Mouse (Mus musculus): ENCODE measurements around the gene Trarg1.

Gene Trarg1

DNA sequence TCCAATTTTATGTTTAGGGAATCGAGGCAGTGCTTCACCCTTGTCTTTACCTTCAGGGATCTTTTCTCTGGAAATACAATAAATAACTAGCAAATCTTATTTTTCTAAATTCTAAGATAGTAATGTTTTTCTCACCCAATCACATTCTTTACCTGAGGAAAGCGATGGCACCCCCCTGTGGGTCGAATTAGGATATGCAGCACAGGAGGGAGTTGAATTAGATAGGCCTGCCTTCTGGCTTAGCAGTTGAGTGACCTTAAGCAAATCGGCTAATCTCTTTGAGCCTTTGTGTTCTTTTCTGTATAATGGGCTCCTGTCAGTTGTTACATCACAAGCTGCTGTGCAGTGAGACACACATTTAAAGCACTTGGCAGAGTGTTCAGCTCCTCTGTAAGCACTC is 4.9 kb upstream of the Trarg1 start:
- DNase-seq = no peak

DNA sequence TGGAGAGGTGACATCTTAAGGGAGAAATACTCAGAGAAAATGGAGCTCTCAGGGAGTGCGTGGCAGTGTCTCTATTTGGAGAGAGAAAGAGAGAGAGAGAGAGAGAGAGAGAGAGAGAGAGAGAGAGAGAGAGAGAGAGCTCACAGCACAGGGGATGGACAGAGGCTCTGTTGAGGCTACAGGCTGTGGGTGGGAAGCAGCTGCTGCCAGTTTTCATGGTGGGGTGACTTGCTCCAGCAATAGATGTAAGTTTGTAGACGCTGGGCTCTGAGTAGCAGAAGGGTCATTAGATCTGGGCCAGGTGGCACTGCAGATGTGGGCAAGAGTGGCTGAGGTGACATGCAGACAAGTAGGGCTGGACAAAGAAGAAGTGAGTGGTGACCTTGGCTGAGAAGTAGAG is 6.0 kb downstream of the Trarg1 start:
- no peak for DNase-seq

DNA sequence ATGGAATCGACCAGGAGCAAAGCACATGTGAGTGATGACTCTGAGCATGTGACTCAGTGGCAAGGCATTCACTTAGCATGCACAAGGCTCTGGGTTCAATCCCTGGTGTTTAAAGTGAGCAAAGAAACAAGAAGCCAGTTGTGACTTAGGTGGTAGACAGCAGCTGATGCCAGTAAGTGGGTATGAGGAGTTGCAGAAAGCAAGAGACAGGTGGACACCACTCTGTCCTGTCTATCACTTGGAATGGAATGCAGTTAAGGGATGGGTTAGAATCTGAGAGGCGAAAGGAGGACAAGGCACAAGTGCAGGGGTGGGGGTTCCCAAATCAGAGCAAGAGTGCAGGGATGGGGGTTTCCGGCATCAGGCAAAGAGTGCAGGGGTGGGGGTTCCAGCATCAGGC is 12.5 kb downstream of the Trarg1 start:
- no peak for DNase-seq

DNA sequence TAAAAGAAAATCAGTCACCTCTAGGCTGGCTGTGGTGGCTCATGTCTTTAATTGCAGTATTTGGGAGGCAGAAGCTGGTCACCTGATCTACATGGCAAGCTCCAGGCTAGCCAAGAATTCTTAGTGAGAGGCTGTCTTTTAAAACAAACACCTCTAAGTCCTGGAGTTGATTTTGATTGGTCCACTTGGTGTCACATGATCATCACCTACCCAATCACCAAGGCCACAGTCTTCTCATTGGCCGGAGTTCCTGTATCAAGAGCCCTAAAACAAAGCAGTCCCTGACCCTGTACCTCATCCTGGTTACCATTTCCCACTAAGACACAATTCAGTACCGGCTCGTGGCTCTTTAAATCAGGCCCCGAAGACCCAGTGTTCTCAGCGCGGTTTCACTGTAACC is 16.2 kb downstream of the Trarg1 start:
- peak; percentile 82 for DNase-seq

DNA sequence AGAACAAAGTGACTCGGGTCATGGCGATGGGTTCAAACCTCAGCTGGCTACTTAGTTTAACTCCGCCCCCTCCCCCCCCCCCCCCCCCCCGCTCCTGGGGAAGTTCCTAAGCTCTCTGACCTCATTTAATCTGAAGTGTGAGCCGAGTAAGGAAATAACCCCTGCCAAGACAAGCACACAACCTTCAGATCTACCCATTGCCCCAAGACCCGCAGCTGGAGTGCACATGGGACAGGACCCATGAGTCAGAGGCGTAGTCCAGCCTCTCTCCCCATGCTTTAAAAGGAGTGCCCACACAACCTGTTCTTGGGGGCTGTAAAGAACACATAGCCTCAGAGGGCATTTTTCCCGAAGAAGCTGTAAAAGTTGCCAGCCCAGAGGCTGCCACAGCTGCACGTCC is 20.0 kb downstream of the Trarg1 start:
- DNase-seq = peak; percentile 96

DNA sequence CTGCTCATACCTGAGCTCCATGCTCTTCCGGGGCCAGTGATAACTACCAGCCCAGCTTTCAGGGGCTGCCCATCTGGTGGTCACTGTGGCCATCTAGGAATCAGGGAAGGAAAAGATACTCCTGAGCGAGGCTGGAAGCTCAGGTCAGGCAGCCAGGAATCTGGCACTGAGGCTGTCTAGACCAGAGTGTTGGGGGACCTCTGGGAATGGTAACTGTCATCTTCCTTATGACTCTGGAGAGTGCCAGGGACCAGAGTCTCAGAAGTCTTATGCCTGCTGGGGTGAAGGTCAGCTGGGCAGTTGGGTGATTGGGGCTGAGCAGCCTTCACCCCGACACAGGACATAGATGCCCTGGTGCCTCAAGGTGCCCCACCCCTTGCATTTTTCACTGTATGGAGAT is 28.0 kb downstream of the Trarg1 start:
- DNase-seq = peak; percentile 88

DNA sequence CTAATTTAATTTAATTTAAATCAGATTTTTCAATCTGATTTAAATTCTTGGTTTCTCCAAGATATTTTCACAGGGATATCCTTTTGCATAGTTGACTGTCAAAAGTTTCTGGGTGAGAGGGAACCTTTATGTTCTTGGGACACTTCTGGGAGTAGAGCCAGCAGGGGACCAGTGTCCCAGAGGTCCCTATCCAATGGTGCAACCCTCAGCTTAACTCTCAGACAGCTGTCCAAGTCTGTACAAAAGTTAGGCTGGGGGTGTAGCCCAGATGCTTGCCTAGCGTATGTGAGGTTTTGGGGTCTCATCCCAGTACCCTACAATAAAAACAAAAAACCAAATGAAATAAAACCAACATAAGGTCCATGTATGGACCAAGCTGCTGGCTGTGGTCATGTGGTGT is 28.5 kb downstream of the Trarg1 start:
- DNase-seq = peak; percentile 94

DNA sequence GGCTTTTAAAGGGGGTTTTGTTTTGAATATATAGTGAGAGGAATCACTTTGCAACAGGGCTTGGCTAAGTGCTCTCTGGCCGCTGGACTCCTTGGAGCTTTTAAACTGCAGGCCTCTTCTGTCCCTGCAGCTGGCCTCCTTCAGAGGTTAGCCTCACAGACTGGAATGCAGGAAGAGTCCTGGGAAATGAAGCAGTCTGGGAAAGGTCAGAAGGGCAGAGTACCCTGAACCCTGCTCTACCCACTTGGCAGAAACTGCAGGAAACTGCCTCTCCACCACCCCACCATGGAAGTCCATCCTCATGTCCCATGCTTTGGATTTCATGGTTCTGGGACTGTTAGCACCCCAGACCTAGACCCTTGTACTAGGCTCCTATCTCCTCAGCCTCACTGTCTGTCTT is 29.3 kb downstream of the Trarg1 start:
- DNase-seq = peak; percentile 91

DNA sequence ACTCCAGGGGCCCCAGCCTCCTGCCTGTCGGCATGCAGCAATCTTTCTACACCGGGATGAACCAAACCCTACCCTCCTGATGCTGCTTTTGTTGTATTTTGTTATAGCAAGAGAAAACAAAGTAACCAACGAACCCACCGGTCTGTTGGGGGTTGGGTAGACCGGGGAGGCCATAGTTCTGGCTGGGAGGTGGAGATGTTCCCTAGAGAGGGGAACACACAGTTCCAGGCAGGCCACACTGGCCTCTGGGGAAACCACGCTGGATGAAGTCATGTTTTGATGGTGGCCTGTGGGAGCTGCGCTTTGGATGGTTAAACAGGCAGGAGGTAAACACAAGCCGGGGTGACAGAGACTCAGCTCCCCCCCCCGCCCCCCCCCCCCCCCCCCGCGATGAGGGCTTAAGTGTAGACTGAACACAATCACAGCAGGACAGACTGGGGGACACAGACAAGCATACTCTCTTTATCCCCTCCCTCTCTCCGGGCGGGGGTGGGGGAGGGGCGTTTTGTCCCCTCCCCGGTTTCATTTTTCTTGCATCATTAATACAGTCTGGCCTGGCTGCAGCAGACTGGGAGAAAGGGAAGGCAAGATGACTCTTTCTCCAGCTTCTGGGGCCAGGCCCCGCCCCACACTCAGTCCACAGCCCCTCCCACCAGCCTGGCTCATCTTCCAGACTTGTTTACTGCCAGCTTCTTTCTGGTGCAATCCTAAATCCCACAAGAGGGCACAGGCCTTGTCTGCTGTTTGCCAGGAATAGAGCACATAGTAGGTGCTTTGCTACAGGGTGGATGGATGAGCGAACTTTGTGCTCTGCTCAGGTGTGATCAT is 30.2 kb downstream of the Trarg1 start:
- DNase-seq = peak; percentile 98

DNA sequence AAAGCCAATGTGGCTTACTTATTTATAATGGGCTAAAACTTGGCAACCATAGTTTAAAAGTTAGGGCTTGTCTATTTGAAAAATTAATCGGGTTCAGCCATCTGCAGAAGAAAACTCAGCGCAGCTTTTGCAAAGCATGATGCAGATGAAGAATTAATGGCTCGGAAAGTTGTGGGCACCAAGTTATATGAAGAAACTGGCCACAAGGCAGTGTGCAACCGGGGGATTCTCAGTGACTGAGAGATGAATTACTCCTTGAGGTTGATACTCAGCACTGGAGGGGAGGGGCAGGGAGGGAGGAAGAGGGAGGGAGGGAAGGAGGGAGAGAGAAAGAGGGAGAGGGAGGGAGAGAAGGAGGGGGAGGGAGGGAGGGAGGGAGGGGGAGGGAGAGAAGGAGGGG is 37.4 kb downstream of the Trarg1 start:
- DNase-seq = no peak

DNA sequence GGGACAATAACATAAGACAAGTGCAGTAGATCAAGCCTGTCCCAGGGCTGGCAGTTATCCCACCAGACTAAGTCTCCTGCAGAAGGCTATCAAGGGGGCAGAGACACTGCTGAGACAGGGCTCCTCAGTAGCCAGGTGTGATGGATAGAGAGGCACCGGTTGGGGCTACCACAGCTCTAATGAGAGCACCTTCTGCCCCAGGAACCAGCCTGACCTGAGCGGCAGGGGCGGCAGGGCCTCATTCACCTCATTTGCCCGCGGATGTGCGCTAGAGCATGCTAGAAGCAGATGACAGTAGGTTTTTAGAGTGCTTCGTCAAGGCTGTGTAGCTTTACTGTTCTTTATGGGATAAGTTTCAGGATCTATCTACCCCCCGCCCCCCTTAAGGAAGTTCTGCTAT is 44.3 kb downstream of the Trarg1 start:
- DNase-seq = no peak

DNA sequence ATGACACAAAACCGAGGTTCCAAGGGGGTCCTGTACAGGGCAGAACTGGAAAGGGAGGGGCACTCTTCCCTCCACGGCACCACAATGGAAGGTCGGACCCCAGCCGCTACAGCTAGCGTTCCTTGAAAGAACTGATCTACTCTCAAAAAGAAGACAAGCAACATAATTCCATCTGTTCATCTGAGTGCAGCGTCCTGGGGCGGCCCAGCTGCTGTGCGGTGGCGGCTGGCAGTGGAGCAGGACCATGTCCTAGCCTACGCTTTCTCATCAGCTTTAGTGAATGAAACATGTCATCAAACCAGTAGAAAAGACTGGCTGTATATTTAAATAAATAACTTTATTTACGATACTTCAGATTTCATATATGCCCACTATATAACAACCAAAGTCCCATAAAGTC is 48.5 kb downstream of the Trarg1 start:
- DNase-seq = no peak

DNA sequence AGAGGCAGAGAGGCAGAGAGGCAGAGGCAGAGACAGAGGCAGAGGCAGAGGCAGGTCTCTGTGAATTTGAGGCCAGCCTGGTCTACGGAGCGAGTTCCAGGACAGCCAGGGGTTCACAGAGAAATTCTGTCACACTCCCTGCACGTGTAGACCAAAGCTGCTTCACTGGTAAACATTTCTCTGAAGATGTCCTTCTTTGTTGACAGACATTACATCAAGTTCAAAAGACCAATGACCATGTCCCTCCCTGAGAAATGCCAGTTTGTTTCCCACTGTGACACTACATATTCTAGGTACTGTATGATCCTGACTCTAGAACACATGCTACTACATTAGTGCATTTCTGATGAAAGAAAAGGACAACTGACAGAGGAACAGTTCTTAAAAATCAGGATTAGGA is 51.0 kb downstream of the Trarg1 start:
- DNase-seq = no peak

DNA sequence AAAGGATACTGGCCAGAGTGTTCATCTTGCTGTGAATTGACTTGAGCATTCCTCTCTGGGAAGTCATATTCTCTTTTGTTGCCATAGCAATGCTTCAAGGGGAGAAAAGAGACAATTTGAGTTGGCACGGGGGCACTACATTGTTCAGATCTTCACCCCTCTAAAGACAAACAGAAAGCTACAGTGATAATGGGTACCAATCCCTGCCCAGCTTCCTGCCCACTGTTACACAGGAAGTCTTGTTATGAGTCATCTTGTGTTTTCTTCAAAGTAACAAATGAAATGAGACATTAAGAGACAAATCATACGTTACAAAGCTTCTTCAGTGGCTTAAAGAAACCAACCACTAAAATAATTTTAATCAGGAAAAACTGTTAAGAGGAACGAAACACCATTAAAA is 55.0 kb downstream of the Trarg1 start:
- no peak for DNase-seq

DNA sequence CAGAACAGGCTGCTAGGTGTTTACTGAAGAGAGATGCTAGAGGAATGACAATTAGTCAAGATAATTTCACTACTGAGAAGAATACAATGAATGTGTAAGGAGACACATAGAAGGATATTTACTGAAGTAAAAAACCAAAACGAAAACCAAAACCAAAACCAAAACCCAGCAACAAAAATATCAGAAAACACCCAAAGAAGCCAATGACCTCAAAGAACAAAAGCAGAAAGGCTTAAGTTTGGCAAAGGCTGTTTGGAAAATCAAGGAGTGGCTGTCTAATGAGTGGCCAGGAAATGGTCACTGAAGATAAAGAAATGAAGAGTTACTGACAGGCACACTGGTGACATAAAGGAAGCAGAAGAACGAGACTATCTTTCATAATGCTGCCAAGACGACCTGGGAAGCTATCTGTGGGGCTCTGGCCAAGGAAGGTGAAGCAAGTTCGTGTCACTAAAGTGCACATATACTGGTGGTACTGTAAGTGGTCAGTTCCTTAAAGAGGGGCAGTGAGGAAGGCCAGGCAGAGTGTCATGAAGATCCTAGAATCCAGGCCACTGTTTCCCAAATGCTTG is 56.2 kb downstream of the Trarg1 start:
- DNase-seq = peak; percentile 89

DNA sequence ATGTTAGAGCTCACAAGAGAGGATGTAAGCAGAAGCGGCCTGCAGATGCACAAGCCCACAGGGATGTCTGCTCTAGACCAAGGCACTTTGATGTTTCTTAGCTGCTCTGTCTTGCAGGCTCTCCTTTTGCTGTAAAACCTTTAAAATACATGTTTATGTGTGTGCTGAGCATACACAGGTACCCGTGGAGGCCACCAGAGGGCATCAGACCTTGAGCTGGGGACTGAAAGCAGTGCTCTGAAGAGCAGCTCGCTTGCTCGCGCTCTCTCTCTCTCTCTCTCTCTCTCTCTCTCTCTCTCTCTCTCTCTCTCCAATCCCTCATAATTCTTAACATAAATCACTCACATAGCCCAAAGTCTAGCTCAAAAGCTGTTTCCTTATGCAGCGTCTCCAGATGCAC is 59.5 kb downstream of the Trarg1 start:
- peak; percentile 57 for DNase-seq

DNA sequence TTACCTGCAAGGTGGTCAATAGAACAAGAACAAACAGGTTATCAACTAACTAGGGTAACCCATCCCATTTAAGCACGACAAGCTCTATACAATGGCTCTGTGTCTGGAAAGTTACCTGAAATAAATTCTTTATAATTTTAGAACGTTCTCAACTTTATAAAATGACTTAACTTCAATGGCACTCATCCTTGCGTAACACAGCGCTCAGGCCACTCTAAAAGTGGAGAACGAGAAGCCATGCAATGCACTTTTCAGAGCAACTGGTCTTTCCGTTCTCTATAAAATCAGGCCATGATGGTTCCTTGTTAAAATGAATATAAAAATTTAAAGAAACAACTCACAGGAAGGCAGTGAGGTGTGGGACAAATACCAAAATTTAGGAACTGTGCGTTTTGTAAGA is 62.9 kb downstream of the Trarg1 start:
- DNase-seq = peak; percentile 16

DNA sequence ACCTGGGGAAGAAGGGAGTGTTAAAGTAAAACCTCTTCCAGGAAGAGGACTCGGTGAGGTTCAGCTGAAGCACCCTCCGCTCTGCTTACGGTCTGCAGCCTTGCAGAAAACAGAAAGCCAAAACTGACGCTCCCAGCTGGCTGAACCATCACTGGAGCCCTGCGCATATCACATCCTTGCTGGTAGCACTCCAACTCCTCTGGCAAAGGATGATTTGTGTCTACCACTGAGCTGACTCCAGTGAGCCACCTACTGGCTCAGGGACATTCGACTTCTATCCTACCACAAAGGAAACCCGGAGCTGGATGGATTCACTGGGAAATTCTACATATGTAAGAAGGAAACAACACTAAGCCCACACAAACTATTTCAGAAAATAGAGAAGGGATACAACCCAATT is 64.9 kb downstream of the Trarg1 start:
- DNase-seq = peak; percentile 96

DNA sequence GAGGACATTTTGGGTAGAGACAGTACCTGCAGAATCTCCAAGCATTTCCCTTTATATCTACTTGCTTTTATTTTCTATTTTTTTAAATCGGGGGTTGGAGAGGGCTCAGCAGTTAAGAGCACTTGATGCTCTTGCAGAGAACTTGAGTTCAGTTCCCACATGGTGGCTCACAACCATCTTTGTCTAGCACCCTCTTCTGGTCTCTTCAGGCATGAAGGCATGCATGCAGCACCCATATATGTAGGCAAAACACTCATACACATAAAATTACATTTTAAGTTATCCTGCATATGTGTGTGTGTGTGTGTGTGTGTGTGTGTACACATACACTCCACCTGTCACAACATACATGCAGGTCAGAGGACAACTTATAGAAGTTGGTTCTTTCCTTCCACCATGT is 66.3 kb downstream of the Trarg1 start:
- DNase-seq = peak; percentile 73

All from heart, adult 11 months (tissue).